Mouse (Mus musculus): ENCODE results near the gene Dnajc1.

DNA sequence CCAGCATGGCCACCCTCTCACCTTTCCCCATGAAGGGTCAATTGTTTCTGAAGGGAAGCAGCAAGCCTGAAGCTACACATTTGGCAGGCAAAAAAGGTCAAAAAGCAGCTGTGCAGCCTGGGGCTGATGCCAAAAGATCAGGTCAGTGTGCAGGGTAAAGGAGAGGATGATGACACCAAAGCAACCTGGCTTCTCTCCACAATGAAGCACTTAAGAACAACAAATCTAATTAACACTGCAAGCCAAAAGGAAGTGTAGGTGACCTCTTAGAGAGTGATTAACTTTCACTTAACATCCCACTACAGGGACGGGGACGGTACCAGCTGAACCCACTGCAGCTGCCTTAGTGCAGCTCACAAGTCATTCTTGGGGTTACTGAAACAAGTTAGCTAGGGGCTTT, 163.4 kb downstream of the Dnajc1 start:
- TF ChIP-seq POLR2A (IDR thresholded peaks at IDR 0.05; ENCODE audit: extremely low read depth, insufficient read depth, low read length) (no peak), CTCF (IDR thresholded peaks at IDR 0.05; ENCODE audit: extremely low read depth, insufficient read depth, low read length) (no peak)
